Mouse (Mus musculus): Measurements from ENCODE around the gene Plekhg6. TPM values are rescaled to one million over a fixed set of nuclear protein-coding genes. Genes with fewer than 3 reads are reported as not detected.

The Plekhg6 gene
- polyA plus RNA-seq, 1 experiment from 2014 or later = 0.50 TPM

DNA sequence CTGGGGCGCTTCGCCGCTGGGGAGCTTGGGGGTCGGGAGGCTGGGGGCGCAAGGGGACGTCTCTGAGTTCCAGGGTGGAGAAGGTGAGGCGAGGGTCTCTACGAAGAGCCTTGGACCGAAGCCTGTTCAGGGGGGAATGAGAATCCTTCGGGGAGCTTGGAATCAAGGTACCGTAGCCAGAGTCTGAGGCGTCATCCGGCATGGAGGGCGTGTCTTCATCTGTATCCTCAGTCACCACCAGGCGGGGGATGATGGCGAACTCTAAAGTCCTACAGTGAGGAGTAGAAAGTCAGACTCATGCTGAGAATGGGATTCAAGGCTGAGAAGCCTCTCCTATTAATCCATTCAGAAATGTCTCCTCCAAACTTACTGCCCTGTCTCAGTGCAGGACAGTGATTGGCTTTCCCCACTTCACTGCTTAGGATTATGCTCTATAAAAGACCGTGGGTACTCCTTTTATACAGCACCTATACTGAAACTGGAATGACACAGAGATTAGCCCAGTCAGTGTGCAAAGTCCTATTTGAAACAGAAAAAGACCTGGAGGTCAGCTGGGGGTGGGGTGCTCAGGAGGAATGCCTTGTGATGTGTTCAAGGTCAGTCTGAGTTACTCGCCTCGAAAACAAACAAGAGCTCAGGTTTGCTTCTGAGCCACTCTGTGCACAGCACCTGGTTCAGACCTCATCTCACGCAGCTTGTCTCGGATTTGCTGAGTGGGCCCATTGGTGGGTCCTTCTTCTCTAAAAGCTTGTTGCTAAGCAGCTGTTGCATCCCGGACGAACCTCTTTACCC lies 16.9 kb downstream of the Plekhg6 start:
- ATAC-seq = no peak
- WGBS = 37% methylated on average over 23 of the region's 23 CpGs
- no peak for DNase-seq (ENCODE audit: low spot score)
- Histone ChIP-seq H3K9me3 (ENCODE audit: low read length) (no peaks in the 10 kb centered on the region), H3K4me2 (replicated peaks; ENCODE audit: low read depth, low read length) (no peak overlapping the region), H3K9ac (replicated peaks; ENCODE audit: low read depth) (no peak overlapping the region), H3K4me1 (ENCODE audit: insufficient read depth, low read depth, low read length) (no peaks in the 10 kb centered on the region; the same call in 1 of the 2 replicates), H3K27ac (ENCODE audit: low read length) (no peak overlapping the region), H3K4me3 (ENCODE audit: low read depth, low read length) (no peak overlapping the region), H3K36me3 (ENCODE audit: insufficient read depth, low read length) (peaks cover 18% of the 10 kb centered on the region; the same call in 1 of the 2 replicates), H3K27me3 (replicated peaks; ENCODE audit: insufficient read depth, low read length) (no peaks in the 10 kb centered on the region)
- TF ChIP-seq EP300 (IDR thresholded peaks at IDR 0.05) (no peak), CTCF (IDR thresholded peaks at IDR 0.05) (peak; percentile 45)

DNA sequence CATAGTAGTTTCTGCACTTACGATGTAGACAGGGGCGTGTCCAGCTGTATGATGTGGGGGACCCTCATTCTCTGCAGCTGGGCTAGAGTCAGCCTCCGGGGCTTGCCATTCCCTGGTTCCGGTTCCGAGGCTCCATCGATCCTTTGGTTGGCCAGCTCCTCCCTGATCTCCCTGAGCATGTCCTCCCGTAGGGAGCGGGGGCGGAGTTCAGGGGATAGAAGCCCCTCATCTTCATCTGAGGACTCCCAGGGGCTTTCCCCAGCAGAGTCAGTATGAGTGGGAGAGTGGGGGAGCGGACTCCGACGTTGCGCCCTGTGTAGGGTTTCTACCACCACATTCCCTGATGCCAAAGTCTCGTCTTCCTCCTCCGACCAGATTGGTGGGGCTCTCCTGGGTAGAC lies 17.6 kb downstream of the Plekhg6 start:
- H3K4me1 ChIP-seq (ENCODE audit: insufficient read depth, low read depth, low read length) = no peaks in the 10 kb centered on the region; the same call in 1 of the 2 replicates
- ATAC-seq (no peak), DNase-seq (ENCODE audit: low spot score) (no peak)
- peaks cover 24% of the 10 kb centered on the region; the same call in 1 of the 2 replicates for H3K36me3 ChIP-seq (ENCODE audit: insufficient read depth, low read length)
- no peak overlapping the region for H3K27ac ChIP-seq (ENCODE audit: low read length)
- H3K9ac ChIP-seq (replicated peaks; ENCODE audit: low read depth) = no peak overlapping the region
- TF ChIP-seq EP300 (IDR thresholded peaks at IDR 0.05) = no peak
- TF ChIP-seq CTCF (IDR thresholded peaks at IDR 0.05) = no peak
- no peaks in the 10 kb centered on the region for H3K27me3 ChIP-seq (replicated peaks; ENCODE audit: insufficient read depth, low read length)
- no peaks in the 10 kb centered on the region for H3K9me3 ChIP-seq (ENCODE audit: low read length)
- no peak overlapping the region for H3K4me3 ChIP-seq (ENCODE audit: low read depth, low read length)
- no peak overlapping the region for H3K4me2 ChIP-seq (replicated peaks; ENCODE audit: low read depth, low read length)
- 45% methylated on average over 15 of the region's 15 CpGs for WGBS

DNA sequence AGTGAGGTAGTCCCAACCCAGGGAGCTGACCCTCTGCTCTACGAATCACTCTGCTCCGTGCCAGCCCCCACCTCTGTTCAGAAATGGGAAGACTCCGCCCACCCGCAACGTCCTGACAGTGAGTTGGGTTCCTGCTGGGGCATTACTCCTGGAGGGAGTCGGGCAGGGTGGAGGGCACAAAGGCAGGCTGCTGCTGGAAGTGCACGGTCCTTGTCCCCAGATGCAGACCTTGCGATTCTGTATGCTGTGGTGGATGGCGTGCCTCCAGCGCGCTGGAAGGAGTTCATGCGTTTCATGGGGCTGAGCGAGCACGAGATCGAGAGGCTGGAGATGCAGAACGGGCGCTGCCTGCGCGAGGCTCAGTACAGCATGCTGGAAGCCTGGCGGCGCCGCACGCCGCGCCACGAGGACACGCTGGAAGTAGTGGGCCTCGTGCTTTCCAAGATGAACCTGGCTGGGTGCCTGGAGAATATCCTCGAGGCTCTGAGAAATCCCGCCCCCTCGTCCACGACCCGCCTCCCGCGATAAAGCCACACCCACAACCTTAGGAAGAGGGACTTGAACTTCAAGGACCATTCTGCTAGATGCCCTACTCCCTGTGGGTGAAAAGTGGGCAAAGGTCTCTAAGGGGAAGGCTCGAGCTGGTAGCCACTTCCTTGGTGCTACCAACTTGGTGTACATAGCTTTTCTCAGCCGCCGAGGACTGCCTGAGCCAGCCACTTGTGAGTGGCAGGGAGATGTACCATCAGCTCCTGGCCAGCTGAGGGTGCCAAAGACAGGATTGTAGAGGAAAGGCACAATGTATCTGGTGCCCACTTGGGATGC lies 18.9 kb downstream of the Plekhg6 start:
- DNase-seq (ENCODE audit: low spot score) (peak; percentile 77), ATAC-seq (peak; percentile 63)
- no peaks in the 10 kb centered on the region for H3K27me3 ChIP-seq (replicated peaks; ENCODE audit: insufficient read depth, low read length)
- peaks cover 35% of the 10 kb centered on the region; the same call in 1 of the 2 replicates for H3K36me3 ChIP-seq (ENCODE audit: insufficient read depth, low read length)
- no peak overlapping the region for H3K4me2 ChIP-seq (replicated peaks; ENCODE audit: low read depth, low read length)
- TF ChIP-seq CTCF (IDR thresholded peaks at IDR 0.05) (peak; percentile 69), EP300 (IDR thresholded peaks at IDR 0.05) (no peak)
- WGBS = 42% methylated on average over 38 of the region's 38 CpGs
- H3K9me3 ChIP-seq (ENCODE audit: low read length) = no peaks in the 10 kb centered on the region
- no peaks in the 10 kb centered on the region for H3K4me1 ChIP-seq (ENCODE audit: insufficient read depth, low read depth, low read length)
- H3K27ac ChIP-seq (ENCODE audit: low read length) = no peak overlapping the region
- H3K9ac ChIP-seq (replicated peaks; ENCODE audit: low read depth) = no peak overlapping the region; the same call in 1 of the 2 replicates
- no peak overlapping the region for H3K4me3 ChIP-seq (ENCODE audit: low read depth, low read length)

DNA sequence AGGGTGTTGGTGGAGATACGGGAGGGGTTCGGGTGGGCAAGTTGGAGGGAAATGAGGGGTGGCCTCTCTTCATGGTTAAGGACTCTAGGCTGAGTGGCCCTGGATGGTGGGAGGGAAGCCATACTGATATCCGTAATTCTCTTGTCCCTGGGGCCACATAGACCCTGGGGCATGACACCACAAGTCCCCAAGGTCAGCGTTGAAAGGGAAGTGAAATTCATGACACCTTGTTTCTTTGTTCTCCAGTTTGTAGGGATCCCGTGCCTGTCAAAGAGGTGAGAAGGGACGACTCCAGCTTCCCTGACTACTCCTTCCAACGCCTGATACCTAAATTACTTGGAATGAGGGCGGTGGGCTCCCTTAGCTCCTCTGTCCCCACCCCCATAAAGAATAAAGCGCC lies 19.7 kb downstream of the Plekhg6 start:
- TF ChIP-seq EP300 (IDR thresholded peaks at IDR 0.05) (no peak), CTCF (IDR thresholded peaks at IDR 0.05) (no peak)
- DNase-seq (ENCODE audit: low spot score) (no peak), ATAC-seq (no peak)
- no peaks in the 10 kb centered on the region for H3K9me3 ChIP-seq (ENCODE audit: low read length)
- H3K9ac ChIP-seq (replicated peaks; ENCODE audit: low read depth) = no peak overlapping the region
- no peak overlapping the region for H3K4me2 ChIP-seq (replicated peaks; ENCODE audit: low read depth, low read length)
- peaks cover 6% of the 10 kb centered on the region; the same call in 1 of the 2 replicates for H3K4me1 ChIP-seq (ENCODE audit: insufficient read depth, low read depth, low read length)
- 79% methylated on average over 9 of the region's 9 CpGs for WGBS
- H3K27ac ChIP-seq (ENCODE audit: low read length) = no peak overlapping the region
- H3K4me3 ChIP-seq (ENCODE audit: low read depth, low read length) = no peak overlapping the region
- no peaks in the 10 kb centered on the region for H3K27me3 ChIP-seq (replicated peaks; ENCODE audit: insufficient read depth, low read length)
- H3K36me3 ChIP-seq (ENCODE audit: insufficient read depth, low read length) = peaks cover 35% of the 10 kb centered on the region; the same call in 1 of the 2 replicates

DNA sequence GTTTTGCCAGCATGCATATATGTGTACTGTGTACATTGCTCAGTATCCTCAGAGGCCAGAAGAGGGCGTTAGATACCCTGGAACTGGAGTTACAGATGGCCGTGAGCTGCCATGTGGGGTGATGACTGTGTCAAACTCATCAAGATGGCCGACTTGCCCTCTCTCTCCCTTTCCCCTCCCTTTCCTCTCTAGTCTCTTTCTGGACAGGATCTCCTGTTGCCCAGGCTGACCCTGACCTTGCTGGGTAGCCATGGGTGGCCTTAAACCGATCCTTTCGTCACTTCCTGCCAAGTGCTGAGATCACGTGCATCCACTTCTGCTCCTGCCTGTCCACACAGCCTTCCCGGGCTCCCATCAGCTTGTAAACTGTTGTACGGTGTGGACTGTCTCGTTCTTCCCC lies 20.6 kb downstream of the Plekhg6 start:
- Histone ChIP-seq H3K4me3 (ENCODE audit: low read depth, low read length) (no peak overlapping the region), H3K36me3 (ENCODE audit: insufficient read depth, low read length) (peaks cover 35% of the 10 kb centered on the region; the same call in 1 of the 2 replicates), H3K9me3 (ENCODE audit: low read length) (no peaks in the 10 kb centered on the region), H3K9ac (replicated peaks; ENCODE audit: low read depth) (no peak overlapping the region), H3K27ac (ENCODE audit: low read length) (no peak overlapping the region), H3K4me2 (replicated peaks; ENCODE audit: low read depth, low read length) (no peak overlapping the region), H3K27me3 (replicated peaks; ENCODE audit: insufficient read depth, low read length) (no peaks in the 10 kb centered on the region), H3K4me1 (ENCODE audit: insufficient read depth, low read depth, low read length) (peaks cover 15% of the 10 kb centered on the region; the same call in 1 of the 2 replicates)
- no peak for ATAC-seq
- no peak for DNase-seq (ENCODE audit: low spot score)
- WGBS = 45% methylated on average over 9 of the region's 9 CpGs
- no peak for TF ChIP-seq EP300 (IDR thresholded peaks at IDR 0.05)
- TF ChIP-seq CTCF (IDR thresholded peaks at IDR 0.05) = peak; percentile 49

DNA sequence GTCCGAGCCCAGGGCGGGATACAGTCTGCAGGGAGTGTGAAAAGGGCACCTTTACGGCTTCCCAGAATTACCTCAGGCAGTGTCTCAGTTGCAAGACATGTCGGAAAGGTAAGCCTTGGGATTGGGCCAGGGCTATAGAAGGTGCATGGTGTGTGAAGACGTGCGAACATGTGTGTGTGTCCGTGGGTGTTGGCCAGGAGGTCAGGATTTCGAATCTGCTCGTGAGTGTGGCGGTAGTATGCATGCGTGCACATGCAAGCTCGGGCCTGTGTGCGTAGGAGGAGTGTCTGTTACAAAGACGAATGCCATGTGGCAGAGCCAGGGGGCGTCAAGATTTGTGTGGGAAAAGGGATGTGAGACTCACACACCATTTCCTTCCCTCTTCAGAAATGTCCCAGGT lies 23.3 kb downstream of the Plekhg6 start:
- 85% methylated on average over 15 of the region's 15 CpGs for WGBS
- no peak overlapping the region for H3K9ac ChIP-seq (replicated peaks; ENCODE audit: low read depth)
- H3K4me1 ChIP-seq (ENCODE audit: insufficient read depth, low read depth, low read length) = peaks cover 34% of the 10 kb centered on the region
- no peaks in the 10 kb centered on the region for H3K27me3 ChIP-seq (replicated peaks; ENCODE audit: insufficient read depth, low read length)
- no peak for DNase-seq (ENCODE audit: low spot score)
- no peak overlapping the region for H3K4me2 ChIP-seq (replicated peaks; ENCODE audit: low read depth, low read length)
- H3K27ac ChIP-seq (ENCODE audit: low read length) = no peak overlapping the region
- H3K9me3 ChIP-seq (ENCODE audit: low read length) = no peaks in the 10 kb centered on the region
- peaks cover 35% of the 10 kb centered on the region; the same call in 1 of the 2 replicates for H3K36me3 ChIP-seq (ENCODE audit: insufficient read depth, low read length)
- no peak for ATAC-seq
- TF ChIP-seq EP300 (IDR thresholded peaks at IDR 0.05) (no peak), CTCF (IDR thresholded peaks at IDR 0.05) (no peak)
- H3K4me3 ChIP-seq (ENCODE audit: low read depth, low read length) = no peak overlapping the region

Measured in lung, postnatal 0 days (tissue).